Mouse (Mus musculus): ENCODE measurements around the gene Gse1.

DNA sequence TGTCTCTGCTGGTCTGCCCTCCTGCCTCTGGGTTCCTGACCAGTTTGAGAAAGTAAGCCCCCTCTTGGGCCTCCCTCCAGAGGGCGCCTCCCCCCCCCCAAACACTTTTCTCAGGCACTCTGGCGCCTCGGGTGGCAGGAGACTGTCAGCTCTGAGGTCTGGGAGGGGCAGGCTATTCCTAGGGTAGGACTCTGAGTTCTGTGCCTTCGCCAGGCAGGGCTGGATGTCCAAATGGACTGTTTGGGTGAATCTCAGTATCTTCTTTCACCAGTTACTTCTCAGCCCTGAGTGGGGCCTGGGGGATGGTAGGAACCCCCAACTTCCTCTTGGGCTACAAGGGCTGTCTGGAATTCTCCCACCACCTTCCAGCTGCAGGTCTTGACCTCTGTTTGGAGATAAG is 16.9 kb upstream of the Gse1 start:
- no peak for TF ChIP-seq NANOG (IDR thresholded peaks at IDR 0.05; ENCODE audit: borderline replicate concordance, low read length)
- TF ChIP-seq CTCF (conservative IDR thresholded peaks at IDR 0.05; ENCODE audit: low read length) = no peak

All from E14TG2a.4 (cell line).